In genomic region chr14:48582080-48582479, GRCm38 (mm10) we compare ENCODE assay signal across 11 mouse cellular contexts.
A peak's percentile ranks its signal among the peaks of the same experiment; 100 is the strongest.
DNase-seq lines count a peak whose midpoint lies in the region; ATAC-seq and TF ChIP-seq lines count a peak whose summit lies in the region.
"Had no signal": no experiment of that assay in that cellular context is flagged by ENCODE, and none has a peak within 500 bp of the region (broad histone marks: within the 10 kb centered on the region; RNA-seq: fewer than 3 reads in every experiment).

No protein-coding gene starts in this region.

- DNase-seq in cerebellum, postnatal 14 days = peak; percentile 24 to 45
- no peak for DNase-seq in cerebellum, adult 11 months
- DNase-seq in kidney, postnatal 14 days = peak; percentile 3
- DNase-seq in embryo, embryonic 11 days = peak; percentile 47
- no peak for DNase-seq in gastrocnemius, postnatal 25 days
- DNase-seq: lung, postnatal 36 days; right cerebral cortex, postnatal 25 days had no signal

- no peak overlapping the region for H3K27ac ChIP-seq in kidney, embryonic 16.5 days (ENCODE audit: low read length)
- H3K27ac ChIP-seq: heart, embryonic 10.5 days had no signal

- H3K36me3 ChIP-seq in kidney, embryonic 16.5 days (ENCODE audit: insufficient read depth, low read length) = no peaks in the 10 kb centered on the region
- no peaks in the 10 kb centered on the region for H3K36me3 ChIP-seq in E14TG2a.4 (ENCODE audit: insufficient read depth, low read length)
- H3K36me3 ChIP-seq: heart, embryonic 10.5 days had no signal

- H3K9ac ChIP-seq in kidney, embryonic 16.5 days (replicated peaks; ENCODE audit: low read length) = no peak overlapping the region

- no peak for ATAC-seq in kidney, embryonic 16.5 days (ENCODE audit: low FRiP score, low TSS enrichment)
- ATAC-seq in erythroblast, adult 5-6 weeks (replicated peaks; ENCODE audit: low FRiP score, poor library complexity, severe bottlenecking) = no peak

- H3K27me3 ChIP-seq in kidney, embryonic 16.5 days (ENCODE audit: insufficient read depth, low read length) = no peaks in the 10 kb centered on the region
- no peaks in the 10 kb centered on the region for H3K27me3 ChIP-seq in E14TG2a.4 (ENCODE audit: insufficient read depth, low read length)

- WGBS in kidney, embryonic 16.5 days = 85% methylated on average over 1 of the region's 1 CpGs

- H3K4me2 ChIP-seq in kidney, embryonic 16.5 days (replicated peaks; ENCODE audit: low read depth, low read length) = no peak overlapping the region

- H3K9me3 ChIP-seq in kidney, embryonic 16.5 days (ENCODE audit: low read length) = no peaks in the 10 kb centered on the region
- no peaks in the 10 kb centered on the region for H3K9me3 ChIP-seq in E14TG2a.4 (ENCODE audit: low read length)
- H3K9me3 ChIP-seq: heart, embryonic 10.5 days had no signal

- H3K4me3 ChIP-seq in kidney, embryonic 16.5 days (ENCODE audit: low read length) = no peak overlapping the region
- H3K4me3 ChIP-seq in E14TG2a.4 (replicated peaks; ENCODE audit: low read length) = no peak overlapping the region
- H3K4me3 ChIP-seq: heart, embryonic 10.5 days had no signal

- TF ChIP-seq CTCF in E14TG2a.4 (conservative IDR thresholded peaks at IDR 0.05; ENCODE audit: low read length) = peak; percentile 47

- H3K4me1 ChIP-seq in kidney, embryonic 16.5 days (ENCODE audit: insufficient read depth, low read length) = no peaks in the 10 kb centered on the region
- peaks cover 19% of the 10 kb centered on the region for H3K4me1 ChIP-seq in E14TG2a.4 (replicated peaks; ENCODE audit: low read depth, low read length)
- H3K4me1 ChIP-seq: heart, embryonic 10.5 days had no signal

Comparison
In these comparisons a context has a peak if more than half of its experiments do, and no peak if none do; other contexts are left out.
1. DNase-seq: peak in cerebellum, postnatal 14 days (2 of 2), kidney, postnatal 14 days (single experiment) and embryo, embryonic 11 days (single experiment); none in cerebellum, adult 11 months (single experiment) and gastrocnemius, postnatal 25 days (single experiment).